Mouse (Mus musculus): ENCODE measurements around the gene Ankrd23.

The Ankrd23 gene

GRCm38 (mm10) chr1:36522210-36522609 lies 14.5 kb downstream of the Ankrd23 start:
- no peak for DNase-seq (ENCODE audit: low read depth, low spot score)

GRCm38 (mm10) chr1:36519626-36520025 lies 17.1 kb downstream of the Ankrd23 start:
- no peak for DNase-seq (ENCODE audit: low read depth, low spot score)

- no peak for DNase-seq (ENCODE audit: low read depth, low spot score)
Observed at GRCm38 (mm10) chr1:36518259-36518658, 18.4 kb downstream of the Ankrd23 start.

GRCm38 (mm10) chr1:36513718-36514117 lies 23.0 kb downstream of the Ankrd23 start:
- no peak for DNase-seq (ENCODE audit: low read depth, low spot score)

- no peak for DNase-seq (ENCODE audit: low read depth, low spot score)
Observed at GRCm38 (mm10) chr1:36513310-36513709, 23.4 kb downstream of the Ankrd23 start.

- DNase-seq (ENCODE audit: low read depth, low spot score) = no peak
Observed at GRCm38 (mm10) chr1:36512966-36513280, 23.8 kb downstream of the Ankrd23 start.

GRCm38 (mm10) chr1:36512089-36512965 lies 24.4 kb downstream of the Ankrd23 start:
- DNase-seq (ENCODE audit: low read depth, low spot score) = no peak

GRCm38 (mm10) chr1:36511289-36512021 lies 25.2 kb downstream of the Ankrd23 start, which contains the start of gene Cnnm3:
Cnnm3 (plus strand) TSS chr1:36511867.
- DNase-seq (ENCODE audit: low read depth, low spot score) = peak; percentile 94

- no peak for DNase-seq (ENCODE audit: low read depth, low spot score)
Observed at GRCm38 (mm10) chr1:36508238-36508637, 28.4 kb downstream of the Ankrd23 start.

- DNase-seq (ENCODE audit: low read depth, low spot score) = peak; percentile 45
Observed at GRCm38 (mm10) chr1:36501261-36501660, 35.4 kb downstream of the Ankrd23 start.

- no peak for DNase-seq (ENCODE audit: low read depth, low spot score)
Observed at GRCm38 (mm10) chr1:36497312-36497711, 39.4 kb downstream of the Ankrd23 start.

- DNase-seq (ENCODE audit: low read depth, low spot score) = no peak
Observed at GRCm38 (mm10) chr1:36496719-36497118, 40.0 kb downstream of the Ankrd23 start.

- DNase-seq (ENCODE audit: low read depth, low spot score) = no peak
Observed at GRCm38 (mm10) chr1:36493299-36493698, 43.4 kb downstream of the Ankrd23 start.

- DNase-seq (ENCODE audit: low read depth, low spot score) = no peak
Observed at GRCm38 (mm10) chr1:36492416-36493139, 44.1 kb downstream of the Ankrd23 start.

- DNase-seq (ENCODE audit: low read depth, low spot score) = no peak
Observed at GRCm38 (mm10) chr1:36489661-36490060, 47.0 kb downstream of the Ankrd23 start.

GRCm38 (mm10) chr1:36487111-36487510 lies 49.6 kb downstream of the Ankrd23 start:
- no peak for DNase-seq (ENCODE audit: low read depth, low spot score)

GRCm38 (mm10) chr1:36485080-36485479 lies 51.6 kb downstream of the Ankrd23 start:
- no peak for DNase-seq (ENCODE audit: low read depth, low spot score)

- no peak for DNase-seq (ENCODE audit: low read depth, low spot score)
Observed at GRCm38 (mm10) chr1:36483825-36484224, 52.9 kb downstream of the Ankrd23 start.

Data from WW6 (cell line).